Mouse (Mus musculus): ENCODE measurements around the gene L3mbtl4.

GRCm38 (mm10) chr17:68288699-68289098 lies 15.1 kb downstream of the L3mbtl4 start:
- TF ChIP-seq POLR2A (IDR thresholded peaks at IDR 0.05; ENCODE audit: control insufficient read depth, extremely low read depth, insufficient read depth, low read length, poor library complexity) (no peak), CTCF (IDR thresholded peaks at IDR 0.05; ENCODE audit: borderline replicate concordance, control insufficient read depth, extremely low read depth, insufficient read depth, low read length, poor library complexity) (no peak)

Data from thymus, adult 2 months (tissue).